Mouse (Mus musculus) C3H10T1/2 (cell line): ENCODE measurements around the gene Cxcl17. TPM values are rescaled to one million over a fixed set of nuclear protein-coding genes. Genes with fewer than 3 reads are reported as not detected.

ENCODE experiments used
- polyA plus RNA-seq, 2 experiments: library from polyadenylated mRNA; unstranded; fragments of >200 nt; fragmentation: generic; extraction: Trizol; gene quantifications; one replicate each; pipeline ENCODE4 v1.2.1; 2012; ENCODE audit warnings: missing spikeins in 2 of 2

The Cxcl17 gene
- polyA plus RNA-seq = under 1 TPM; 0.07 to 0.45 TPM

DNA sequence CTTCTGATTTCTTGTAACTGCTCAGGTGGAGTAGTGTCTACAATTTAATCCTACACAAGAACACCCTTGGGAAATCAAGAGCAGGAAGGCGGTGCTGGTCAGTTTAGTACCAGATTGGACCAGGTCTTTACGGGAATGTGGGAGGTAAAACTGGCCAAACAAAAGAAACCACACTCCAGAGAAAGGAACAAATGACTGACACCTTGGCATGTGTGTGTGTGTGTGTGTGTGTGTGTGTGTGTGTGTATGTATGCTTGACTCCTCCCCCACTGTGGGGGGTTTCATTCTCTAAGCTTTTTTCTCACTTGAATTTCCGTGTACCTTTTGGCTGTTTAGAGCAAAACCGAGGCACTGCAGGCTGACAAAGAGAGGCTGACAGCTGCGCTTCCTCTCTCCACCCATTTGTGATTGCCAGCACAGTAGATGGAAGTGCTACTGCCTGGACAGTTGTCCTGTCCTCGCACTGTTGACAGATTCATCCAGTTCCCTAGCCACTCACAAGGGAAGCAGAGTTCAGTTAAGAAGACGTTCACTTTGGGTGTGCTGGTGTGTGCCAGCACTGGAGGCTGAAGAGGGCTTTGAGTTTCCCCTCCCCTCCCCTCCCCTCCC is at the start of gene Cxcl17:
Gene Cxcl17 (minus strand): TSS at position 54 of the 609 bp plus-strand sequence.

DNA sequence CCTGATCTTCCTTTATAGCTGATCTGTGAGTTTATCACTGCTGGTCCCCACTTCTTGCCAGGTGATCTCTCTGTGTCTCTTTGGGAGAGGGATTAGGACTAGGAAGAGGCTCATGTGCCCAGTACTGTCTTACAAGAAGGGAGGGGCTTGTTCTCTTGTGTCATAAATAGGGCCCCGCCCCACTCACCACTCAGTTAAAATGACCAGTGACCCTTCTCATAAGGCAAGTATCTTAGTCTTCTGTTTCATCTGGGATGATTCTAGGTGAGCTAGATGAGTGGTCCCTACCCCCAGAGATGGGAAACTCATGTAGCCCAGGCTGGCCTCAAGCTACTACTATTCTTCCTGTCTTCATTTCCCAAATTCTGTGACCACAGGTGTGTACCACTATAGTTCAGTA is 14.1 kb downstream of the Cxcl17 start, which contains the start of gene Lipe:
Gene Lipe (minus strand): TSS at position 101 of the 400 bp plus-strand sequence.

DNA sequence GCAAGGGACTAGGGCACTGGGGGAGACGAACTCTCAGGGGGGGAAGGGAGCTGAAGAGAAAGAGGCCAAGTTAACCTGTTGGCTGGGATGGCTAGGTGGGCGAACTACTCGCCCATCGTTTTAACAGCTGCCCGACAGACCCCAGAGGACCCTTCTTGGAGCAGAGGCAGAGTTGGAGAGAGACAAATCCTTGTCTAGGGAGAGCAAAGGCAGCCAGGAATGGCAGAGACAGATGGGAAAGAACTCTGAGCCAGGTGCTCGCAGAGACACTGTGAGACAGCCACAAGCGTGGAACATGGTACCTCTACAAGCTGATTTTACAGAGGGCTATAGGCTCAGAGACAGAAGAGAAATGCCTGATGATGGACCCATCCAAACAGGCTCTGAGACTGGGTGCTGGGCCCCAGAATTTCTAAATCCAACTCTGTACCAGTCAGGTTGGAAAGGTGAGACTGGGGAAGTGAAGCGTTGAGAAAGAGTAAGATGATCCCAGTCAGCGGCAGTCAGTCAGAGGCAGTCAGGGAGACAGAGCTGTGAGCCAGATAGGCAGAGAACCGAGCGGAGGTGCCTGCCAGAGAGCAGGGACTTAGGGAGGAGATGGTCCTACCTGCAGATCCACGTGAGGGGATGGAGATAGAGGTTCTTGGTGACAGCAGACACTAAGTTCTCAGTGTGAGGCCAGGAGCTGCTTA is 43.5 kb downstream of the Cxcl17 start, which contains the start of gene Cnfn:
Gene Cnfn (minus strand): TSS at position 667 of the 692 bp plus-strand sequence.

Other genes with a start within 250 kb of the Cxcl17 start
- gene Pou2f2, start 233.2 kb downstream of the Cxcl17 start, polyA plus RNA-seq = under 1 TPM; under 0.01 to 0.04 TPM
- 1 to 10 TPM; 4.6 to 8.1 TPM for gene Dedd2, start 192.3 kb downstream of the Cxcl17 start, polyA plus RNA-seq
- gene Zfp526, start 191.5 kb downstream of the Cxcl17 start, polyA plus RNA-seq = 1 to 10 TPM; 2.5 to 6.9 TPM
- 10 to 100 TPM; 64.5 to 68.5 TPM for gene Gsk3a, start 175.0 kb downstream of the Cxcl17 start, polyA plus RNA-seq
- 10 to 100 TPM; 37.1 to 40.3 TPM for gene Erf, start 162.1 kb downstream of the Cxcl17 start, polyA plus RNA-seq
- 100 to 1,000 TPM; 105 to 123 TPM for gene Cic, start 145.2 kb downstream of the Cxcl17 start, polyA plus RNA-seq
- 100 to 1,000 TPM; 137 to 139 TPM for gene Pafah1b3, start 114.9 kb downstream of the Cxcl17 start, polyA plus RNA-seq
- gene Prr19, start 111.5 kb downstream of the Cxcl17 start, polyA plus RNA-seq = under 1 TPM; 0.02 to 0.17 TPM
- gene Tmem145, start 106.8 kb downstream of the Cxcl17 start, polyA plus RNA-seq = not detected
- 10 to 100 TPM; 17.7 to 66.3 TPM for gene Megf8, start 95.7 kb downstream of the Cxcl17 start, polyA plus RNA-seq
- gene Cnfn, start 43.2 kb downstream of the Cxcl17 start, polyA plus RNA-seq = under 1 TPM; 0.15 to 0.51 TPM
- 10 to 100 TPM in 1 of 2 experiments, 1 to 10 TPM in 1; 4.6 to 19.9 TPM for gene Lipe, start 14.2 kb downstream of the Cxcl17 start, polyA plus RNA-seq
- gene Ceacam1, start 64.7 kb upstream of the Cxcl17 start, polyA plus RNA-seq = under 1 TPM; 0.08 to 0.61 TPM
- under 1 TPM in 1 of 2 experiments, not detected in 1; 0.04 TPM for gene Ceacam2, start 127.0 kb upstream of the Cxcl17 start, polyA plus RNA-seq
- gene Erich4, start 203.0 kb upstream of the Cxcl17 start, polyA plus RNA-seq = not detected
- gene Dmac2, start 206.5 kb upstream of the Cxcl17 start, polyA plus RNA-seq = 10 to 100 TPM in 1 of 2 experiments, 1 to 10 TPM in 1; 7.0 to 14.4 TPM
- gene B3gnt8, start 213.8 kb upstream of the Cxcl17 start, polyA plus RNA-seq = 1 to 10 TPM in 1 of 2 experiments, under 1 TPM in 1; 0.14 to 2.1 TPM
- 10 to 100 TPM; 30.2 to 65.1 TPM for gene Bckdha, start 246.1 kb upstream of the Cxcl17 start, polyA plus RNA-seq
- 100 to 1,000 TPM in 1 of 2 experiments, 10 to 100 TPM in 1; 39.9 to 113 TPM for gene Exosc5, start 246.3 kb upstream of the Cxcl17 start, polyA plus RNA-seq